Mouse (Mus musculus): ENCODE measurements around the gene Zfp609.

The Zfp609 gene

DNA sequence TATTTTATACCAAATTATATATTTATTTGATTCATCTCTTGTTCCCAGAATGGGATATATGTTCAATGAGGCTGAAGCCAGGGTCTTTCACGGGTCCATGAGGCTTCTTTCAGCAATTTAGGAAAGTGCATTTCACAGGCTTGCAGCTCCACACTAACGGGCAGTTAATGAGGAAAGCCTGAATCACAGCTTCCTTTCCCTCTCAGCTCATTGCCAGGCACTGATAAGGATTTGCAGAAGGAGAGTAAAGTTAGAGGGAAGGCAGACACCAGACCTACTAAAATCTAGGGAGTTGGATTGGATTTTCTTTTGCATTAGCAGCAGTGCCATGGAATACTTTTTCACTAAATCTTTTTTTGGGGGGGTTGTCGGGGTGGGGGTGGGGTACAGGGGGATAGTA lies 69.5 kb downstream of the Zfp609 start:
- DNase-seq, result no peak

DNA sequence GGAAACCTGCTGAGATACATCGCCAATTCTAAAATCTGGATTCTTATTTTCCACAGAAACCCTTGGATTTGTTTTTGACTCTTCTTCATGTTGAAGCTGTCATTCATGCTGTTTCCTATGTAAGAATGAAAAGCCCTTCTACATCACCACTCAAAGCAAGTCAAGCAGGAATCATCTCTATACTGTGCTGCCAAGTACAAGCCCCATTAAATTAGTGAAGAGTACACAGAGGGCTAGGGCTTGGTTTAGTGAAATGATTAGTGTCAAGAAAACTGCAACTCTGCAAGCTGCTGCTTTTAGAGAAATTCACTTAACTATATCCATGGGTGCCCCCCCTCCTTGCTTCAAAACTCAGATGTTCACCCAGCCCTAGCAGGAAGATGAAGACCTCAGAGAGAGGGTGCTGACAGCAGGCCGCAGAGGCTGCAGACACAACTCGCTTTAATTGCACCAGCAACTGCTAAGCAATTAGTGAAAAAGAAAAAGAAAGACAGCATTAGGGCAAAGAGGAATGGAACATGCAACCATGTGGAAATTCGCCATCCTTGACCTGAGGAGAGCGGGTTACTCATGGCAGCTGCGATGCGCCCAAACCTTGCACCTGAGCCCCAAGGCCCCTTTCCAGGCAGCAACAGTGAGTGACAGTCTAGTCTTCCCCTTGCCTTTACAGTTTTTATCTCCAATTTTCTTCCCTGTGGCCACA lies 71.5 kb downstream of the Zfp609 start:
- DNase-seq, result no peak

DNA sequence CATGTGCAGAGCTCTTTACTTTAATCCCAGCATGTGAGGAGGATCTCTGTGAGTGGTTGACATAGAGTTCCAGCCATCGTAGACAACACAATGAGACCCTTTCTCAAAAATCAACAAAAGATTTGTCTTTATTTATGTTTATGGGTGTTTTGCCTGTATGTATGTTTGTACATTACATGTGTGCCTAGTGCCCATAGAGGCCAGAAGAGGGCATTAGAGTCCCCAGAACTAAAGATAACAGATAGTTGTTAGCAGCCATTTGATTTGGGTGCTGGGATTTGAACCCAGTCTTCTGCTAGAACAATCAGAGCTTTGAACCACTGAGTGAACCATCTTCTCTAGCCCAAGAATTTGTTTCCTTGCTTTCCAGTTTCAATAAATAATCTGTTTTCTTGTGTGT lies 72.2 kb downstream of the Zfp609 start:
- DNase-seq, result no peak

DNA sequence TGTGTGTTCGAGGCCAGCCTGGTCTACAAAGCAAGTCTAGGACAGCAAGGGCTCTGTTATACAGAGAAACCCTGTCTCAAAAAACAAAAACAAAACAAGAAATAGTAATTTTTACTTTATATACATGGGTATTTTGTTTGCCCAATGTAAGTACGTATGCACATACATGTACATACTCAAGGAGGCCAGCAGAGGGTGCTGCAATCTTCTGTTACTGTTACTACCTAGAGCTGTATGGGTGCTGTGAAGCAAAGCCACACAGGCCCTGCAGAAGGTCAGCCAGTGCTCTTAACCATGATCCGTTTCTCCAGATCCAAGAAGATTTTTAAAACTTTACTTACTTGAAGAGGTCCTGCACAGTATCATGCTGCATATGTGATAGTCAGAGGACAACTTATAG lies 74.7 kb downstream of the Zfp609 start:
- no peak for DNase-seq

DNA sequence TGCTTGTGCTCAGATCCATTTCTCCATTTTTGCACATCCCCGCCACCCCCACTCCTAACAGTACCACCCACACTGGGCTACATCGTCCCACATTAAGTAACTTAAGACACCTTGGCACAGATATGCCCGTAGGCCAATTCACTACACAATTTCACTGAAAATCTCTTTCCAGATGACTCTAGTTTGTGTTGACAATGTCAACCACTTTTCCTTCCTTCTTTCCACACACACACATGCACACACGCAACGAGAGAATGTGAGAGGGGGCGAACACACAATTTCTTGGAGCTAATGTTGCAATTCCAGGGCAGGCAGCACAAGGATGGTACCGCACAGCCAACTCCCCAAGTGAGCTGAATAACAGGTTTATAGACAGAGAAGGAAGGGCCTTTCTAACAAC lies 75.5 kb downstream of the Zfp609 start:
- no peak for DNase-seq

DNA sequence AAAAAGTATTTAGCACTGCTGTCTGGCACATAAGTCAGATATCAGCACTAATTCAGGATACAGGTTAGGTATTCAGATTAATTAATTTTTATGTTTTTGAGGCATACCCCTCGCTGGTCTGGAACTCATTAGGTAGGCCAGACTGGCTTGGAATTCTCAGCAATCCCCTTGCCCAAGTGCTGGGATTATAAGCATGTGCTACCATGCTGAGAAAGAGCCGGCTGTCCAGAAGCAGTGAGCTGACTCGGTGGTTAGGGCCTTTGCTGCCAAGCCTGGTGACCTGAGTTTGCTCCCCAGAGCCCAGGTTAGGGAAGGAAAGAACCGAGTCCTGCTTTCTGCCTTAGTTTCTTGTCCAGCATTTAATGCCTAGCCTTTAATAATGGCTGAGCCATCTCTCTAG lies 79.3 kb downstream of the Zfp609 start:
- no peak for DNase-seq

DNA sequence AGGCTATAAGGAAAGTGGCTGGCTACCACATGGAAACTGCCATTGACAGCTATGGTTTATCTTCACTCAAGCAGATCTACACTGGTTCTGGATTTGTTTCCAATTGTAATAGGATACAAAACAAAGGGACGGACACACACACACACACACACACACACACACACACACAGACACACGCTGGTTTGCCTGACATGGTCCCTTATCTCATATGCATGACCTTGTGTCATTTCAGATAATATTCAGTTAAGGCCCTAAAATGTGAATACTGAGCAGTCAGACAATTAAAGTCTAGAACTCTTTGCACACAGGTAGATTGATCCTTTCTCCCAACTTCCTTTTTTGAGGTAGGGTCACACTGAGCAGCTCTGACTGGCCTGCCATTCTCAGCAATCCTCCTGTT lies 80.9 kb downstream of the Zfp609 start:
- no peak for DNase-seq

DNA sequence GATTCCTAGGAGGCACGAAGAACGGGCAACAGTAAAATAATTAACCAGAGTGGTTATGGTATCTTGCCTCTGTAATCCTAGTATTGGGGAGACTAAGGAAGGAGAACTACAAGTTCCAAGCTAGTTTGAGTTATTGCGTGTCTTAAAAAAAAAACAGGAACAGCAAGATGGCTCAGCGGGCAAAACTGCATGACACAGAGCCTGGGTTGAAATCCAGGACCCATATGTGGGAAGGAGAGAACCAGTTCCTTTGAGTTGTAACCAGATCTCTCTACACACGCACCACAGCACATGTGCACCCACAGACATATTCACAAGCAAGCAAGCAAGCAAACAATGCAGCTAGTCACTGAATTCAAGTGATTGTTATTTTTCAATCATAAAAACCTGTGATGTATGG lies 81.9 kb downstream of the Zfp609 start:
- peak; percentile 20 for DNase-seq

DNA sequence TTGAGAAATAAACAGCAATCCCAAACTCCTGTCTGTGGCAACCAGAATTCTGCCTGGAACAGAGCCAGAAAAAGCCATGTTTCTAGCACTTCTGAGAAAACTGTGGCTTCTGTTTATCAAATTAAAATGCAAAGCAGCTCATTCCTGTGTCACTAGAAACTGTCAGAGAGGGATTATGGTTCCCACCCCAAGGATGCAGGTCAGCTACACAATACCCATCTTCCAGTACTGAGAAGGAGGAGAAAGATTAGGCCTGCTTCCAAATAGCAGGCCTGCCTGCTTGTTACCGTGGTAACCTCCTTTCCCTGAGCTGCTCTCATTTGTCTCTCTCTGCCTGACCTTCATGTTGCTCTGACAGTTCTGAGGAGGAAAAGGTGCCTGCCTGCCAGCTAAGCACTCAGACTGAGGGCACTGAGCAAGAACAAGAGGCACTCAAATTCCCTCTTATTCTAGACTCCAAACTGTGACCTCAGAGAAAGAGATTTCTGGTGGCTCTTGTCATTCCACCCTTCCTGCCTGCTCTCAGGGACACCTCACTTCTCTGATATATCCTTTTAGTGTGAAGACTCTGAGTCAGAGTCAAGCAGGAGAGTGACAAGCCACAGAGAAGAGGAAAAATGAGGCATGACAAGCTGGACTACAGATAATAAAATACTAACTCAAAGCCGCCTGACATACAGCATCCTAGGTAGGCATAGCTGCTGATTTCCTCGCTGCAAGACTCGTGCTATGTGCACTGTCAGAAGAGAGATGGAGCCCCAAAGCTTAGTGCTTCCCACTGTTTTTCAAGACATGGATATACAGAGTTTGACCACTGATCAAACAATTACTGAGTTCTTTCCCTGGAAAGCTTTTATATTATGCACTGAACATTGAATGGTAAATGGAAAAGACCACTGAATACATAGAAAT lies 82.9 kb downstream of the Zfp609 start:
- DNase-seq, result peak; percentile 79

DNA sequence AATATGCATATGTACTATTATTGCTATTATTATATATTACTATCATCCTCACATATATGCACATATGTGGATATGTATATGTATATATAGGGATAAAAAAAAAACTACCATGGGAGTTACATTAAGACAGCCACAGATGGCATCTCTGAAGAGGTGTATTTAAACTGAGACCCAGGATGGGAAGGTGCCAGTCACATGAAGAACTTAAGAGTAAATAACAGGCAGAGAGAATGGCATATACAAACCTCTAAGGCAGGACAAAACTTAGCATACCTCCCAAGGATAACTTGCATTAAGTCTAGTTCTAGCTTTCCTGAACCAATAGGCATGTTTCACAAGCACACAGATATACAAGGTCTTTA lies 83.6 kb downstream of the Zfp609 start:
- no peak for DNase-seq

DNA sequence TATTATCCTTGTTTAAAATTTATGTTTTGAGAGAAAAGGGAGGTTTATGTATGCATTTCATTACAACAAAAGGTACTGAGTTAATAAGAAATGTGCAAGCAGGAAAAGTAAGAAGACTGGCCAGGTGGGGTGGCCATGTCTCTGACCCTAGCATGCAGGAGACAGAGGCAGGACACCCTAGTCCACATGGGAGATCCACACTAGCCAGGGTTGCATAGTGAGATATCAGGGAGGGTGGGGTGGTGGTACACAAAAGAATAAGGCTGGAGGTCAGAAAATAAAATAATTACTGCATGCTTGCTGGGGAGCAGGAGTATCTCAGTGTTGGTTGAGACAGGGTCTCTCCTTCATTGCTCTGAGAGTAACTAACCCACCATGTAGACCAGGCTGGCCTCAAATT lies 84.0 kb downstream of the Zfp609 start:
- DNase-seq, result no peak

DNA sequence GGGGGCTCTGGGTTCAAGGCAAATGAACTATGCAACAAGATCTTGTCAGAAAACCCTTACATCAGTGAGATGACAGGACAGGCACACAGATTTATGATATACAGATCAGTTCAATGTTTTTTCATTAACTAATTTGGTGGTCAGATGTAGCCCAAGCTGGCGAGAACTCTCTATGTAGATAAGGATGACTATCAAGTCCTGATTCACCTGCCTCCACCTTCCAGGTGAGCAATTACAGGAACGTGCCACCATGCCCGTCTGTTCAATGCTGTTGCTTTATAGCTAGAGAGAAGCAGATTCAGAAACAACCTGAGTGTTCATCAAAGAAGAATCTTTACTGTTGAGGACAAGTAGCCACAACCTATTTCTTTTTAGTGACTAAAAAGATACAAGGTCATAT lies 84.6 kb downstream of the Zfp609 start:
- no peak for DNase-seq

DNA sequence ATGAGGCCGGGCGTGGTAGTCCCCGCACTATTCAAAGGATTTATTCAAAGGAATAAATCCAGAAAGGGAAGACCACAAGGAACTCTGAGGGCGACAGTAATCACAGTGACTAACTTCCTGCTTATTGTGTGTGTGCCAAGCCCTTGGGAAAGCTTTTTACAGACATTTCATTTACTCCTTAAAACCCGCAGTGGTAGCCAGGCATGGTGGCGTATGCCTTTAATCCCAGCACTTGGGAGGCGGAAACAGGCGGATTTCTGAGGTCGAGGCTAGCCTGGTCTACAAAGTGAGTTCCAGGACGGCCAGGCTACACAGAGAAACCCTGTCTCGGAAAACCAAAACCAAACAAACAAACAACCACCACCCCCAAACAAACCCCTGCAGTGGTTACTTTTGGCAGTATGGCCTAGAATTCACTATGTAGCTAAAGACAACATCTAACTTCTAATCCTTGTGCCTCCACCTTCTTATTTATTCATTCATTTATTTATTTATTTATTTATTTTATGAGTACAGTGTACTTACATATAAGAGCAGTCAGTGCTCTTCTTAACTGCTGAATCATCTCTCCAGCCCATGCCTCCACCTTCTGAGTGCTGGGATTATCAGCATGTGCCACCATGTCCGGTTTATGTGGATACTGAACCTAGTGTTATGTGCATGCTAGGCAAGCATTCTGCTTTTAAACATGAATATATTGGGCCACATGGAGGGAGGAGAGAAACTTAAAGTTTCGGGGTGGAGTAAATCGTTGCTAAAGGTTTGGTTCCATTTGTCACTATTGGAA lies 86.1 kb downstream of the Zfp609 start:
- DNase-seq, result no peak

DNA sequence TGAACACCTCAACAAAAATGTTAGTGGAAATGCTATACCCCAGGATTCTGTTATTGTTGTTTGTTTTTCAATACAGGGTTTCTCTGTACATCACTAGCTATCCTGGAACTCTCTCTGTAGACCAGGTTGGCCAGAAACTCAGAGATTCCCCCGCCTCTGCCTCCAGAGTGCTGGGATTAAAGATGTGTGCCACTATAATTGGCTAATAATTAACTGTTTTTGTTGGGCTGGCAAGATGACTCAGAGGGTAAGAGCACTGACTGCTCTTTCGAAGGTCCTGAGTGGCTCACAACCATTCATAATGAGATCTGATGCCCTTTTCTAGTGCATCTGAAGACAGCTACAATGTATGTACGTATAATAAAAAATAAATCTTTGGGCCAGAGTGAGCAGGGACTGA lies 92.4 kb downstream of the Zfp609 start:
- no peak for DNase-seq

DNA sequence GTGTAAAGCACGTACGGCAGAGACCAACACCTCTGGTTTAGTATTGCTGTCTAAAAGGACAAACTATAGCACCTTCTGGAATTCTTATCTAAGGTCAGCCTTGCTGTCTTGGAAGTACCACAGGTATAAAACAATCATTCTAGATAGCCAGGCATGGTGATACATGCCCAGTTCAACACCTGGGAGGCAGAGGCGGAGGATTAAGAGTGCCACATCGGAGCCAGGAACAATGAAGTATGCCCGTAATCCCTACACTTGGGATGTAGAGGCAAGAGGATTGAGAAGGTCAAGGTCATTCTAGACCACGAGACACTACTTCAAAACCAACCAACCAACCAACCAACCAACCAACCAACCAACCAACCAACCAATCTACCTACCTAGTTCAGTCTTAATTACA lies 98.8 kb downstream of the Zfp609 start:
- no peak for DNase-seq

DNA sequence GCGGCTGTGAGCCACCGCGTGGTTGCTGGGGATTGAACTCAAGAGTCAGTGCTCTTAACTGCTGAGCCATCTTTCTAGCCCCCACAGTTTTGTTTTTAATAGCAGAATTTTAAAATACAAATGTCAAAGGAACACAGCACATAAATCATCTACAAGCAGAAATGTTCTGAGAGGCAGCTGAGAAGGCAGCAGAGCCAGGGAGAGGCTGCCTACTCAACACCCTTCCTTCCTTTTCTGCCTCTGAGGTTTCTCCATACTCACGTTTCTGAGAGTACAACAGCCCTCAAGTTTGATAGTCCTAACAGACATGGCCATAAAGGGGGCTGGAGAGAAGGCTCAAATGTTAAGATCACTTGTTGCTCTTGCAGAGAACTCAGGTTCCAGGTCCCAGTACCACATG lies 99.9 kb downstream of the Zfp609 start:
- DNase-seq, result no peak

DNA sequence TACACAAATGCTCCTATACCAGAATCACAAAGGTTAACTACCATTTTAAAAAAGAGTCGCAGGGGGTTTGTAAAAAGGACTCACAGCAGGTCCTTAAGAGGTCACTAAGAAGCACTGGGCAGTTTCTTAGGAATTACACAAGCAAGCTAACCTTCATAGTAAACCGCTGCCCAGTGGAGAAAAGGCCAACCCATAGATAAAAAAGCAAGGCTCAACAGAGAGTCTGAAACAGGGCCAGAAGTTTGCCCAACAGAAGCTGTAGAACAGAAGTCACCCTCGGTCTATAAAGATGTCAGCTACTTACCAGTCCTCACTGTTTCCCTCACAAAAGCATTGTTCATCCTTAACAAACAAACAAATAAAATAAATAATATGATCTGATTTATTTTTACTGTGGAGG lies 100.9 kb downstream of the Zfp609 start:
- DNase-seq, result no peak

DNA sequence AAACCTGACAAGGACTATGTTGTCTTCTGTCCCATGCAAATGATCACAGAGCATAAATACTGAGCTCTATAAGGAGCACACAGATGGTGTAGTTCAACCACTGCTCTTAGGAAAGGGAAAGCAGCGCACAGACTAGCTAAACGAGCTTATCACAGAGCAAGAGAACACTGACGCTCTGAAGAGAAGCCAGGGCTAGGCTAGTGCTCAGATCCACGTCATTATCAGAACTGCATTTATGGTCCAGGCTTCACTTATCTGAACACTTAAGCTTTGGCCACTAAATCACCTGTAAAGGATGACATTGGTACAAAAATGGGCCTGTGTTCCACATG lies 102.1 kb downstream of the Zfp609 start:
- DNase-seq, result no peak

DNA sequence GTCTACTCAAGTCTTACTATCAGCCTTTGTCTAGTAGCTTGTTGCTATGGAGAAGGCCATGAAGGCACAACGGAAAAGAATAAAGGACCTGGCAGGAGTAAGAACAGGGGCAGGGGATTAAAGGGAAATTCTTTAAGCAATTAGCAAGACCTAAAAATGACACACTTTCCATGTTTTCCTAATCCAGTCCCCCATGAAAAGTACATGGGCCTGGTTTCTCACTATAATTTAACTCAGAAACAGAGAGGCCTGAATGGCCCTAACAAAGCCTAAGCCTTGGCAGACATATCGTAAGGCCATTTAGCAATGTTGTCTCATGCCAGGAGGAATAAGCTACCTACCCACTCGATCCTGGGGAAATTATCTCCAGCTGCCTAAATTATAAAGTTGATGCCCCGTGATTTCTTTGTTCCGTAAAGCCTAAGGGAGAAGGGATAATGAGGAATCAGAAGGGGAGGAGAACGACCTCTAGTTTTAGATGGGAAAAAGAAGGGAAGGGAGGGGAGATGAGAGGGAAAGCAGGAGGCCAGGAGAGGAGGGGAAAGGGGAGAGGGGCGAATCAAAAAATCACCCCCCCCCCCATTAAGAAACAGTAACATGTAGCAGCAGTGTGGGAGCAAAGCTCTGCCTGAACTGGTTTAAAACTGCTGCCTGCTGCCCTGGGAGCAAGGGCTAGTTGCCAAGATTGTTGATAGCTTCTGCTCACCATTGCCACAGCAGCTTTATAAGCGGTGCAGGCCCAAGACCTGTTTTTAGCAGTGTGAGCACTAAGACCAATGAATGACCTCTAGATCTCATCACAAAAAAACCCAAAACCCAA lies 102.7 kb downstream of the Zfp609 start:
- DNase-seq, result peak; percentile 27

DNA sequence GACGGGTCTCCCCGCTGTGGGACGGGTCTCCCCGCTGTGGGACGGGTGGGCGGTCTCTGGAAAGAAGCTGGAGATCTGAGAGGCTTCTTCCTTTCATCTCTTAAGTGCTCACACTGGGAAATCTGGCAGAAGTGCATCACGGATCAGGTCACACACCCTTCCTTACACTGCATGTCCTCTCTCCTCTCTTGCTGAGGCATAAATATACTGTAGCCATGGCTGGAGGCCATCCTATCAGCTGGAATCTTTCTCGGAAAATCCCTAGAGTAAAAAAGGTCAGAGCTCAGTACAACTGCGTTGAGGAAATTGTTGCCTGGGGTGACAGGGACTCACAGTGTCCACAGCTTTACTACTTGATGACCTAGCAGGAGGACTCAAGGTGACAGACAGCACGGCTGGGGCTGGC lies 106.2 kb downstream of the Zfp609 start:
- no peak for DNase-seq

DNA sequence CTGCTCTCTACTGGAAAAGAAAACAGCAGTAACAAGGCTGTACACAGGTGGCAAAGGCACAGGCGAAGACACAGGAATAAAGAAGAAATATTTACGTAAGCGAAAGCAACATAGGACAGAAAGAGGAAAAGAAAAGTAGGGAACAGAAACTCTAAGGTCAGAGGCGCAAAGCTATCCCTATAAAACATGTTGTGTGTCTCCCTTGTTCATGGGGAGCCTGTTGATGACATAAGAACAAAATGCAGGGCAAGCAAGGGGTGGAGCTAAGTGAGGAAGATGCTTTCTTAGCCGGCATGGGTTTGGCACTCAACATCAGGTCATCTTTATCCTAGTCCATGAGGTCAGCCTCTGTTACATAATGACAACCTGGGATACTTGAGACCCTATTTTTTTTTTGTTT lies 109.2 kb downstream of the Zfp609 start:
- no peak for DNase-seq

DNA sequence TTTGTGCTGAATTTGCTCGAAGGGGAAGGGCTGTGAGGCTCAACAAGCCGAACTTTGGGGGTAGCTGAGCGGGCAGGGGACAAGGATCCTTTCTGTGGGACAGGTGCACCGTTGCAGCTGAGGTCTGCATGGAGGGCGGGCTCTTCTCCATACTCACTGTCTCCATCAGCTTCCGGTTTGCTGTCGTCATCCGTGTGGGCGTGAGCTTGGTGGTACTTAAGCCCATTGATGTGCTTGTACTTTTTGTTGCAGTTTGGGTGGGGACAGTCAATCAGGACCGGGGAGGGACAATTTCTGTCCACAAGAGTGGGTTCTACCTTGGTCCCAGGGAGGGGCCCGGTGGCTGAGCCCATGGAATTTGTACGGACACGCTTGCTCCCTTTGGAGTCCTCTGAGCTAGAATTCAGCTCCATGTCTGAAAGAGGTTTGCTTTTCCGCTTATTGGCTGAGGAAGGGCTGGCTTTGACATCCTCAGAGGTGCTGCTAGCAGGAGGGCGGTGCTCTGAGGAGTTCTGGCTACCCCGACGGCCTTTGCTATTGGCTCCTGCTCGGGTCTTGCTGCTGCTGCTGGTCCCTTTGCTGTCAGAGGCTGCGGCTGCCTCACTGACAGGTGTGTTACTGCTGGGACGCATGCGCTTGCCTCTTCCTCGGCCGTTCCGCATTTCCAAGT lies 123.3 kb downstream of the Zfp609 start:
- no peak for DNase-seq
